Mouse (Mus musculus) embryonic fibroblast, embryonic 13.5 days (primary cell): ENCODE measurements around the gene Fcgr1. TPM values are rescaled to one million over a fixed set of nuclear protein-coding genes. Genes with fewer than 3 reads are reported as not detected.

Experiments used
- H3K27ac ChIP-seq: 2 replicates; pipeline ENCODE4 v1.5.1; 2012; ENCODE audit warnings: low read length, control low read depth, inconsistent platforms; ENCODE audit not compliant: insufficient read depth
- H3K4me1 ChIP-seq: 2 replicates; pipeline ENCODE4 v1.6.1; 2011; ENCODE audit warnings: low read length; ENCODE audit not compliant: control insufficient read depth, insufficient read depth
- H3K4me3 ChIP-seq: 2 replicates; pipeline ENCODE4 v1.5.1; 2011; ENCODE audit warnings: mild to moderate bottlenecking, control low read depth, low read length; ENCODE audit not compliant: insufficient read depth
- CTCF ChIP-seq: IDR thresholded peaks from 2 replicates; pipeline ENCODE4 v1.5.1; 2011; ENCODE audit warnings: mild to moderate bottlenecking, control low read depth, low read length, moderate library complexity, borderline replicate concordance; ENCODE audit not compliant: insufficient read depth
- POLR2A ChIP-seq: IDR thresholded peaks from 2 replicates; pipeline ENCODE4 v1.6.1; 2011; ENCODE audit warnings: low read depth, mild to moderate bottlenecking, control low read depth, low read length, moderate library complexity
- polyA plus RNA-seq: library from polyadenylated mRNA; stranded (reverse); fragments of >200 nt; gene quantifications from 2 replicates; pipeline ENCODE4 v1.2.4, GENCODE M21; 2011; ENCODE audit warnings: low read depth; ENCODE audit not compliant: missing spikeins, insufficient read length

Fcgr1 gene
- polyA plus RNA-seq, 1 experiment = 0.61 TPM

DNA sequence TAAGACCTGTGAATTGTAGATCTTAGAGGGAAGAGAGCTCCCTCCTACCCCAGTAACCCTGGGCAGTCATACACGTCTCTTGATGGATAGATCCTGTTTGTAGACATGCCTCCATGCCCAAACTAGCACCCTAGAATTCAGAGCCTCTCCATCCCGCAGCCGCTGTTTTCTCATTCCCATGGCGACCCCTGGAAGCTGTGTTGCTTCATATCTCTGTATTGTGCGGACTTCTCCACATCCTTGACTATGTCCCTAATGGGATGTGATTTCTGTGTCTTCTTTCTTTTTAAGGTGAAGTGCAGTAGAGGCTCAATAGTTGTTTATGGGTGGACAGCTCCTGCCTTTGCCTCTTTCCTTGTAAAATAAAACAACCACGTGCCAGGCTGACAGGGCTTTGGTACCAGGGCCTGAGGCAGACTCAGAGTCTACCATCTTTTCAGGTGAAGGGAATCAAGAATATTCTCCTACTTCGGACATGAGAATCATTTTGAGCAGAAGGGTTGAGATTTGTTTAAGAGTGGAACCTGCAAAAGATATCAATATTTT, 29.3 kb downstream of the Fcgr1 start:
- H3K4me1 ChIP-seq = peaks cover 9% of the 10 kb centered on the region; the same call in 1 of the 2 replicates
- no peak for TF ChIP-seq CTCF
- 0 out of 2 replicates have a peak, but pooled peaks have one; percentile 0 for TF ChIP-seq POLR2A
- peak overlapping the region; percentile 7; the same call in 1 of the 2 replicates for H3K4me3 ChIP-seq
- peak overlapping the region; percentile 99 for H3K27ac ChIP-seq

DNA sequence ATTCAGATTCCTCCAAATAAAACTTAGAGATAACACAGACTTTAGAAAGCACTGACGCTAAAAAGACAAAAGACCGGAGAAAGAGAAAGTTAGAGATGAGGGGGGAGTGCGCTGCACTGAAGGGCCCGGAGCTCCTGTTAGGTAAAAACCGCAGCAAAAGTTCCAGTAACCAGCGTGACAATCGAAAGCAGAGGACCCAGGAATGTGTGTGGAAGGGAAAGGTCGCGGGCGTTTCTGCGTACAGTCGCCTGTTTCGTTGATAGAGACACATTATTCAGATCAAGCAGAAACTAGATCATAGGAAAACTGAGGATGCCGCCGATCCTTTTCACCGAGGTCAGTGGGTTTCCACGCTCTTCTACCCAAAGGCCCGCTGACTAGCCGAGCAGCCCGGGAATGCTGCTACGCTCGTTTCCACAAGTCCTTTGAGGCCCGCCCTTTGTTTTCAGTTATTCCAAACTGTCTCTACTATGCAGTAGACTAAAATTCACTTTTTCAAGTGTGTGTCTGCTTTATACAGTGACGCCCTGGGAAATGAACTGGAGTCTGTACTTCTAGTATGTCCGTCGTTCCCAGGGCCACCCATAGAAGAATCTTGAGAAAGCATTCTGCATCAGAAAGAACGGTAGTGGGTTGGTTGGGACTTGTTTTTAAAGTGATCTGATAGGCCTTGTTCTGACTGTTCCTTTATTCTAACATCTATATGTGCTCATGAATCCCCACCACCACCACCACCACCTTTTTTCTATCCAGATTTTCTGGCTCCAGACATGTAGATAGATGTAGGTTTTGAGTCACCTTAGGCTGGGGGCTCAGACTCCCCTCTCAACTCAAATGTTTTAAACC, 30.0 kb downstream of the Fcgr1 start:
- TF ChIP-seq CTCF (no peak), POLR2A (peak; percentile 46)
- Histone ChIP-seq H3K4me1 (peaks cover 9% of the 10 kb centered on the region; the same call in 1 of the 2 replicates), H3K4me3 (peak overlapping the region; percentile 42), H3K27ac (peak overlapping the region; percentile 99)

DNA sequence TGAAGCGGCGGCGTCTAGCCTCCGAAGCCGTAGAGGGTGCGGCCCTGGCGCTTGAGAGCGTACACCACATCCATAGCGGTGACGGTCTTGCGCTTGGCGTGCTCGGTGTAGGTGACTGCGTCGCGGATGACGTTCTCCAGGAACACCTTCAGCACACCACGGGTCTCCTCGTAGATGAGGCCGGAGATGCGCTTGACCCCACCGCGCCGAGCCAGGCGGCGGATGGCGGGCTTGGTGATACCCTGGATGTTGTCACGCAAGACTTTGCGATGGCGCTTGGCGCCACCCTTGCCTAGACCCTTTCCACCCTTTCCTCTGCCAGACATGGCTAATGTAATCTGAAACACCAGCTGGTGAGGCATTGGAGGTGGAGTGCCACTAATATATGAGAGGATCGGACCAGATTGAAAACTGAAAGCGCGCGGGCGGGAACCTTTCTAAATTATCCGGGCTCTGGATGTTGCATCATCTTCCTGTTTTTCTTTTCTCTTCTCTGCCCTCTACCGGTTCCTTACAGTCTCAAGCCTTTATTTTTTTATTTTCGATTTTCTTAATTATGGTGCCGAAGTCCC, 30.7 kb downstream of the Fcgr1 start, which contains the start of gene Hist2h4:
Gene Hist2h4, minus strand, starts transcription at position 333 of the 572 bp plus-strand sequence.
- peak within 1 kb of the TSS; percentile 99 for H3K27ac ChIP-seq
- peak within 1 kb of the TSS; percentile 51 for H3K4me3 ChIP-seq
- TF ChIP-seq POLR2A (peak; percentile 100), CTCF (no peak; the same call in 1 of the 2 replicates)
- H3K4me1 ChIP-seq = peaks cover 9% of the 10 kb centered on the region; the same call in 1 of the 2 replicates

DNA sequence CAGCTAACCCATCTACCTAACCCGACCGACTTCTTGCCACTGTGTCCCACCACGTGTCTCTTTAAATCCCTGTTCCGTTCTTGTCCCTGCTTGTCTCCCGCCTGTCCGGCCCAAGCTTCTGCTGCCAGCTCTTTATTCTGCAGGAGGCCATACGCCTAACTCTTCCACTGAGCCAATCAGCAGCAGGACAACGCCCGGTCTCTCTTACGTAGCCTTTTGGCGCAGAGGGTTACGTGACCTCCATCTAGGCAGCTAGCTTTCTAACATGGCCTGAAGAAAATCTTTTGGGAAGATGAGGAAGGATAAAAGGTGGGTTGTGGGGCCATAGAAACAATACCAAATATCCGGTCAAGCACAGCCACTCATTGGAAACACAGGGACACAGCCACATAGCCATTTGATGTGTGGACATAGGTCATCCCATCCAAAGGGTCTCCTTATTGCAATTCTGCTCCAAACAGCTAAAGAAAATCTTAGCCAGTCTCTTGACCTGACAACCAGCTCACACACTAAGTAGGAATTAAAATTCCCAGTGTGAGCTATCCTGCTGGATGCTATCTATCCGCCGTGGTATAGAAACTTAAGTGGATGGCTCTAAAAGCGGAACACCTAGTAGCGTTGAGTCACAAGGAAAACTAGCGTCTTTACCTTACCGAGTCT, 31.4 kb downstream of the Fcgr1 start:
- peak; percentile 93 for TF ChIP-seq POLR2A
- TF ChIP-seq CTCF = no peak
- peak overlapping the region; percentile 95 for H3K27ac ChIP-seq
- H3K4me1 ChIP-seq = peaks cover 7% of the 10 kb centered on the region; the same call in 1 of the 2 replicates
- H3K4me3 ChIP-seq = peak overlapping the region; percentile 51

DNA sequence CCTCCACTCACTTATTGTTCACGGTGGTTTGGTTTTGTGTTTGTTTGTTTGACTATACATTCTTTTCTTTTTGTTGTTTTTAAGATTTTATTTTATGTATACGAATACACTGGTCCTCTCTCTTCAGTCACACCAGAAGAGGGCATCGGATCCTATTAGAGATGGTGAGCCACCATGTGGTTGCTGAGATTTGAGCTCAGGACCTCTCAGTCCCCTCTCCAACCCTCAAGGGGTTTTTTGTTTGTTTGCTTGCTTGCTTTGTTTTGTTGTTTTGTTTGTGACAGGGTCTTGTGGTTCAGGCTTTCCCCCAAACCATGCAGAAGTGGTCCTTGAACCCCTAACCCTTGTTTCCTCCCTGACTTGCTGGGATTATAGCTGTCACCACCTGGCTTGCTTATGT, 32.1 kb downstream of the Fcgr1 start:
- Histone ChIP-seq H3K4me3 (peak overlapping the region; percentile 8), H3K4me1 (peaks cover 7% of the 10 kb centered on the region; the same call in 1 of the 2 replicates), H3K27ac (peak overlapping the region; percentile 95)
- no peak for TF ChIP-seq CTCF
- TF ChIP-seq POLR2A = no peak

DNA sequence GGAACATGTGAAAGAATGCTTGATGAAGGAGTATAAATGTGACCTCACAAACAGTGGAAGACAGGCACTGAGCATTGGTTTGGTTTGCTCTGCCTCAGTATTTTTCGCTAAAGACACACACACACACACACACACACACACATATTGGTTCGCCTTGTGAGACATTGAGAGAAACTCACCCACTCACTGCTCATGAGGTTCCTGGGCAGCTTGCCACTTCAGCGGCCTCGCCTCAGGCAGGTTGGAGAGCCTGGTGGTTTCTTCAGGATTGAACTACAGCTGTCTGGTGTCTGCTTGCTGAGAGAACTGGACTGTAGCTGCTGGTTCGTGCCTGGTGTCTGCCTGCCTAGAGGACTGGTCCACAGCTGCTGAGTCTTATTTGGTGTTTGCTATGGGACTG, 33.5 kb downstream of the Fcgr1 start:
- no peak overlapping the region for H3K4me3 ChIP-seq
- TF ChIP-seq CTCF (no peak), POLR2A (no peak)

DNA sequence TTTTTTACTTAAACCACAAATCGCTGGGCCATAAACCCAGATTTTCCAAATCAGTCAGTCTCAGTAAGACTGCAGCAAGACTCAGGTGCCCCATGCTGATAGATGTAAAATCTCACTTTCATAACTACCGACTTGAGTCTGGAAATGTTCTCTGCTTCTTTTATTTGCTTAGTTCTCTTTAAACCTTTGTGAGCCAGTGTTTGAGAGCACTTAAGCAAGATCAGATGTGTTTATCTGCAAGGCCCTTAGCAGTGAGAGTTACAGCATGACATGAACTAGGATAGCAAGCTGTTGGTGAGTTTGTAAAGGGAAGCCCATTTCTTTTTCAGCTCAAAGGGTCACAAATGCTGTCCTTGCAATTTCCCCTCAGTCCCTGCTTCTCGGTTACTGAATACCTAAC, 36.6 kb downstream of the Fcgr1 start:
- Histone ChIP-seq H3K4me3 (no peak overlapping the region), H3K4me1 (peaks cover 4% of the 10 kb centered on the region; the same call in 1 of the 2 replicates), H3K27ac (no peak overlapping the region)
- no peak for TF ChIP-seq CTCF

More for the DNA sequence above, 33.5 kb downstream of the Fcgr1 start:
- Histone ChIP-seq H3K27ac (no peak overlapping the region), H3K4me1 (peaks cover 7% of the 10 kb centered on the region; the same call in 1 of the 2 replicates)

DNA sequence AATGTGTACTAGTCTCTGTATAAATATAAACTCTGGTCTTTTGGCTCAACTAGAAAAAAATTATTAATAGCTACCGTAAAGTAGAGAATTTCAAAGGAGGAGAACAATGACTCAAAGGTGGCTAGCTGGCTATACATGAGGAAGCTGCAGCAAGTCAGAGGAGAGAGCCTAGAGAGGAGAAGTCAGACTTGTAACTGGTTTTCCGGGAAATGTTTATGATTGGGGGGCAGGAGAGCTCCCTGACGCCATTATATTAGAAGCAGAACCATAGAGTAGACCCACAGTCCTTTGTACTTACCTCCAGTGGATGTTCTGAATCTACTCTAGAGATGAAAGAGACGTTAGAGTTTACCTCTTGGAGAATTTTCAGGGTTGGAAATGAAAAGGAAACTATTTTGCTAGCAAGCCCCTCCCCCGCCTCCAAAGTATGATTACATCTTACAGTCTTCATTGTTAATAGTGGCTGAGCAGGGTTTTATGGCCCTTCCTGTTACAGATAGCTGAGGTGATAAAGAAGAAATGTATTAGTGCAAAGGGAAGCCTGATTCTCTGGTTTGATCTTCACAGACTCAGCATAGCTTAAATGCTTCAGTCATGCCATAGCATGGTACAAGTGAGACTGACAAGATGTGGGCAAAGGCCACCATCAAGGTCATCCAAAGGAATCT, 37.7 kb downstream of the Fcgr1 start:
- Histone ChIP-seq H3K4me1 (no peaks in the 10 kb centered on the region; the same call in 1 of the 2 replicates), H3K4me3 (no peak overlapping the region), H3K27ac (no peak overlapping the region)
- TF ChIP-seq POLR2A (no peak), CTCF (no peak)

DNA sequence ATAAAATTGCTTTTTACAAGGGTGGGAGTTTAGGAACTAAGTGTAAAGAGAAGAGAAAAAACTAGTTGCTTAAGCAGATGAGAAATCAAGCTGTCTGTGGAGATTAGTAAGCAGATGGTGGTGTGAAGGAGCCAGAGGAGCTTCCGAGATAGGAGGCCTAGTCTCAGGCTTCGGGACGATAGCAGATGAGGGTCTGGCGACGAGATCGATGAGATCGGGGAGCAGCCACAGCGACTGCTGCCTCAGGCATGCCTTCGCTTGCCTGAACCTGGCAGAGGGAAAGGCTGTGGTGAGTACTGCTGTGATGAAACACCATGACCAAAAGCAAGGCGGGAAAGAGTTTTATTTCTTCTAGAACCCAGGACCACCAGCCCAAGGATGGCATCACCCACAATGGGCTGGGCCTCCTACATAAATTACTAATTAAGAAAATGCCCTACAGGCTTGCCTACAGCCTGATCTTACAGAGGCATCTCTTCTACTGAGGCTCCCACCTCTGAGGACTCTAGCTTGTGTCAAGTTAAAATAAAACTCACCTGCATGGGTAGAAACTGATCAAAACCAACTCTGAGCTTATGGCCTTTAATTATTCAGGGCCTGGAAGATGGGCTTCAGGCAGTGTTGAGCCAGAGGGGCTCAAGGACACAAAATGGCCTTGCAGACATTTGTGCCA, 39.0 kb downstream of the Fcgr1 start:
- TF ChIP-seq CTCF = no peak
- 0 out of 2 replicates have a peak, but pooled peaks have one; percentile 16 for TF ChIP-seq POLR2A
- Histone ChIP-seq H3K4me3 (no peak overlapping the region), H3K27ac (no peak overlapping the region), H3K4me1 (no peaks in the 10 kb centered on the region; the same call in 1 of the 2 replicates)
